Mouse (Mus musculus): ENCODE measurements around the gene Cplx2.

Cplx2 gene

GRCm38 (mm10) chr13:54368181-54368580 lies 3.0 kb upstream of the Cplx2 start:
- peak; percentile 22 for DNase-seq

GRCm38 (mm10) chr13:54371387-54372330 lies 510 bp downstream of the Cplx2 start:
- peak; percentile 92 for DNase-seq

DNA sequence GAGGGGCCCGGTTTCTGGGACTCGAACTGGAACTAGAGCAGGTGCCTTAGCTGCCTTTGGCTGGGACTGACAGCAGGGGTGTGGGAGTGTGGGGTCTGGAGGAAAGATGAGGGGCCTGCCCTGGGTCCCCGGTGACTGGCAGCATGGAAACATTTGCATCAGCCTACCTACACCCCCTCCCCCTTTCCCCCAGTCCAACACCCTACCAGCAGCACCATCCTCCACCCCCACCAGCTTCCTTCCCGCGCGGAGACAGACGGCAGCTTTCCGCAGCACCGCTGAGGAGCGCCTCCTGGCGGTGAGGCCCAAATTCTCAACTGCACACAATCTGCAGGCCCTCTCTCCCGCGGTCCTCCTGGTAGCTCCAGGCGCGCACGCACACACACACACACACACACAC lies 1.5 kb downstream of the Cplx2 start:
- peak; percentile 90 for DNase-seq

- DNase-seq = no peak
Observed at GRCm38 (mm10) chr13:54374106-54374706, 3.1 kb downstream of the Cplx2 start.

- DNase-seq = no peak
Observed at GRCm38 (mm10) chr13:54375497-54376495, 4.6 kb downstream of the Cplx2 start.

- no peak for DNase-seq
Observed at GRCm38 (mm10) chr13:54376736-54377135, 5.6 kb downstream of the Cplx2 start.

DNA sequence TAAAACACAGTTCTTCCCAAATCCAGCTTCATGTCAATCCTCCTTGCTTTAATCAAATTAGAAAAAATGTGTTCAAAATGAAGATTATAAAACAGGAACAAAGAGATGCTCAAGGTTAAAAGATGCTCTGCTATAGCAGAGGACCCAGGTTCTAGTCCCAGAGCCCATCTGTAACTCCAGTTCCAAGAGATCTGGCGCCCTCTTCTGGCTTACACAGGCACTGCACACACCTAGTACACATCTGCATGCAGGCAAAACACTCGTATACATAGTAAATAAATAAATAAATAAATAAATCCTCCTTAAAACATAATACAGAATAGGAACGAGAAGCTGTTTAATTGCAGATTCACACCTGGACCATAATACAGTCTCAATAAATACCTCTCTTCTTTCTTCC lies 6.9 kb downstream of the Cplx2 start:
- DNase-seq = peak; percentile 33

DNA sequence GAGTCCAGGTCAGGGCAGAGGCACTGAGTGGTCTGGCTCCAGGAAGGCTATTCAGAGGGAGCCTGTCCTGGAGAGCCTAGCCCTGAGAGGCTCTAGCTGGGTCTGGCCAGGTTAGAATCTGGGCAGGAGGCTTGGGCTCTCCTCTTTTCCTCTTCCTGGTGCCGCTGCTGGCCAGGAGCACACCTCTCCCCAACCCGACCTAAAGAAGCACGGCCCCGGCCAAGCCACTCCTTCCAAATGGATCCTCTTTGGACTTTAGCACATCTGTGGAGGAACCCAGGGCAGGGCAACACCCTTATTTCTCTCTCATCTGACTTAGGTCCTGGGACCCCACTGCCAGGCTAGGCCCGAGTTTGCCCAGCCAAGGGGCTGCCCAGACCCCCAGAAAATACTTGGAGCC lies 9.3 kb downstream of the Cplx2 start:
- no peak for DNase-seq

GRCm38 (mm10) chr13:54381396-54381795 lies 10.2 kb downstream of the Cplx2 start:
- DNase-seq = no peak

DNA sequence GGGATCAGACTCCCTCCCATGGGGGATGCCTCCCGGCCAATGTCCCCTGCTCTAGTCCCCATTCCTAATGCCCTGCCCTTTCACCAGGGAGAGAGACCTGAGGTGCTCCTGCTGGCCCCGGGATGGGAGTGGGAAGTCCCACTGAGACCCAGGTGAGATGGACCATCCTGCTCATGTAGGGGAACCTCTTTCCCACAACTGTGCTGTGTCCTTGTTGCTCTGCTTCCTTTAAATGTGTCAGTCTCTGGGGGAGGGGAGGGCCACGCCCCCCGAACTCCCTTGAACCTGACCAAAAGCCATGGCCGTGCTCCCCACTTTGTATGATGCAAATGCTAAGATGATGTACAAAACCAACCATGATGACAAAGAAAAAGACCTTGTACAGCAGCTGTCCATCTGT lies 12.4 kb downstream of the Cplx2 start:
- no peak for DNase-seq

DNA sequence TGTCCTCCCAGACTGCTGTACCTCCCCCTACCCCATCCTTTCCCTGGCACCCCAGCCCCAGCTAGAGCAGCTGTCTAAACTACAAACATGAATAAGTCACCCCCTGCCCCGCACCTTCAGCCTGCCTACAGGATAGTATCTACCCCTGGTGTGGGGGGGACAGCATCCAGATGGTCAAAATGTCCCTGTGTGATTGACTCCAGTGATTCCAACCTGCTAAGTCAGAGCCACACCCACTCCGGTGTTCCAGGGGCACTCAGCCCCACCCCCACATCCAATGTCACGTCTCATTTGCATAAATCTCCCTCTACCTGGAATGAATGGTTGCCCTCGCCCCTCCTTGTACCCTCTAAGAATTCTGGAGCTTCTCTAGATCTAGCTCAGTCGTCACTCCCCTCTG lies 13.4 kb downstream of the Cplx2 start:
- DNase-seq = peak; percentile 45

DNA sequence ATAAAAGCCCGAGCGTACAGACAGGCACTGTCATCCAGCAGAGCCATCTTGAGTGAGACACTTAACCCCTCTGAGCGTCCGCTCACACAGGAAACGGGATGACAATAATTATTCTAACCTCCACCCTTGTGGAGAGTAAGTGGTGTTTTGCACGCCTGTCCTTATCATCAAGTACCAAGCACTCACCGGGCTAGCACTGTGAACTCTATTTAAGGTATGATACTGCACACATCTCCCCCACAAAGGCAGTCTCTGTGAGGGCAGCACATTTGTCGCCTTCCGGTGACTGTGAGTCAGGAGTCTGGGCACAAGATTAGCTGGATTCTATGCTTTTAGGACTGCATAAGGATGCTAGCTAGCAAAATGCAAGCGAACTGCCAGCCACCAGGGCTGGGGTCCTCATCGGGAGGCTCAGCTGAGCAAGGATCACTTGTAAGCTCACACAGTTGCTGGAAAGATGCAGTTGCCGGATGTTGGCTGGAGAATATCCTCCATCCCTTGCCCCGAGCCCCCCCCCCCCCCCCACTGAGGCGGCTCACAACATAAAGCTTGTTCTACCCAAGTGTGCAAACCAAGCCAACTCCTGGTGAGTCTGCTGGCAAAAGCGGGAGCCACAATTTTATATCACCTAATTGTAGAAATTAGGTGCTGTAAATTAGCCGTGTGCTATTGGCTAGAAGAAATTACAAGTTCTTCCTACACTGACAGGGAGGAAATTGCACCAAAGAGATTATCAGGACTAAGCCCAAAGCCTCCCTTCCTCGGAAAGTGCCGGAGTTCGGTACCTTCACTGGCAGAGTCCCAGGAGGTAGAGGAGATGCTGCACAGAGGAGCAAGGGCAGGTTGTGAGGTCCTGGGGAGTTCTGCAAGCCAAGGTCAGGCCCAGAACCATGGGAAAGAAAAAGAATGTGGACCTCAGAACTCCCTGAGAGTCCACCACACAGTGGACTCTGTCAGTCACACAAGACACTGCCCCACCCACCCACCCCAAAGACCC lies 14.2 kb downstream of the Cplx2 start:
- no peak for DNase-seq

DNA sequence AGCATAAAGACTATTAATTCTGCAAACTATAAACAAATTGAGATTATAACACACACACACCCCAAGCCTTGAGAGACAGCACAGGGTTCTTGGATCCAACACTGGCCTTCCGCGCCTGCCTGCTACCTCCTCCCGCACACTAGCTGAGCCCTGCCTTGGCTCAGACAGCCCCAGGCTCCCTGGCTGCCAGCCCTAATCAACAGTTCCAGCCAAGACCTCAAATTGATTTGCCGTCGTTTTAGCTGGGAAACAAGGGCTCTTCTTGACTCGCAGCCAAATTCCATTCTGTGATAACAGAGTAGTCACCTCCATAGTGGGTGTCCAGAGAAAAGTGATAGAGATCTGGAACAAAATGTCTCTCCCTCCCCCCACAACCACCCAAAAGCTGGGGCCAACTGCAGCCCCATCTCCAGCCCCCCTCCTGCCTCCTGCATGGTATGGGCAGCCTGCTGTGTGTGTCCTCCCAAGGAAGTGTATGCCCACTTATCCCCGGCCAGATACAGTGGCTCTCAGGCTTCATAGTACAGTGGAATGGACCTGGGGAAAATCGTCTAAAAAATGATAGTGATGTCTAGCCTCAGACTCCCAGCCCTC lies 18.9 kb downstream of the Cplx2 start:
- peak; percentile 66 for DNase-seq

DNA sequence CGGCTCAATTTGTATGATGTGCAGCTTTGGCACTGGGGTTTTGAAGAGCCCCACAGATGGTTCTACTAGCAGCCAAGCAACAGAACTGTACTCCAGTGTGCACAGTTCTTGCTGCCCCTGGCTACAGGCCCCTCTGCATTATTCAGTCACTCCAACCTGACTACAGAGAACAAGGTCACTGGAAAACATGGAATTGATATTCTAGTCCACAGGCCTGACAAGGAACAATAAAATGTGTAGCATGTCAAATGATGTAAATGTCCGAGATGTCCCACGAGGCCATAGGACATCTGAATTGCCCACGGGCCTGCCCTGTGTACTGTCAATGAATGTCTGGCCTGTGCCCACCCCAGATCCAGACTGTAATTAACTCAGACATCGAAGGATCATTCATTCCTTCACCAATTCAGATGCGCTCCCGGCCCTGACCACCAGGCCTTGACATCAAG lies 19.4 kb downstream of the Cplx2 start:
- DNase-seq = peak; percentile 42

DNA sequence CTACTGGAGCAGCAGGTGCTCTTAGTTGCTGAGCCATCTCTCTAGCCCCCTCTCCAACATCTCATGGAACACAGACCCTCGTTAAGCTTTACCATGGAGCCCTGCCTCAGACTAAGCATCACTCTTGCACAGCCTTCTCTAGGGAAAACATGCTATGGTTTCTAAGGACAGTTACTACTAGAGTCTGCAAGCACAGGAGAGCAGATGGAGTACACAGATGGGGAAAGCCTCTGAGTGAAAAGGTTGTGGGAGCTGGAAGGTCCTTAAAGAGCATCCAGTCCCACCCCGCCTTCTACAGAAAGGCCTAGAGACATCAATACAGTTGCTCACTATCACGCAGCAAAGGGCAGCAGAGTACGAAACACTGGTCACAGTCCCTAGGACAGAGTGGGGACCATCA lies 20.2 kb downstream of the Cplx2 start:
- no peak for DNase-seq

DNA sequence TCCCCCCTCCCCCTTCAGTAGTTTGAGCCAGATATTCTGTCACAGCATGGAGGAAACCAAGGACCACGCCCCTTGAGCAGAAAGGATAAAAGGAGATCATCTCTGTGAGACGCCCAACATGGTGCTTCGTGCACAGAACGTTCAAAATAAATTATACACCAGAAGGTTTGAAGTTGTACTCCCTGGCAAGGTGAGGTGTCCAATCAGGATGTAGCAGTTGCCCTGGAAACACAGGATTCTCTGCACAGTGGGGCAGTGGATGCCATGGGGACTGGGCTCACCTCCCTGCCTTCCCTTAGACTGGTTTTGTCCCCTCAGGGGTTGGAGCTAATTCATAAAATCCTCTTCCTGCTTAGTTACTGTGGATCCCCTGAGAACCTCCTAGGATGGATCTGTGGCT lies 25.9 kb downstream of the Cplx2 start:
- DNase-seq = no peak

DNA sequence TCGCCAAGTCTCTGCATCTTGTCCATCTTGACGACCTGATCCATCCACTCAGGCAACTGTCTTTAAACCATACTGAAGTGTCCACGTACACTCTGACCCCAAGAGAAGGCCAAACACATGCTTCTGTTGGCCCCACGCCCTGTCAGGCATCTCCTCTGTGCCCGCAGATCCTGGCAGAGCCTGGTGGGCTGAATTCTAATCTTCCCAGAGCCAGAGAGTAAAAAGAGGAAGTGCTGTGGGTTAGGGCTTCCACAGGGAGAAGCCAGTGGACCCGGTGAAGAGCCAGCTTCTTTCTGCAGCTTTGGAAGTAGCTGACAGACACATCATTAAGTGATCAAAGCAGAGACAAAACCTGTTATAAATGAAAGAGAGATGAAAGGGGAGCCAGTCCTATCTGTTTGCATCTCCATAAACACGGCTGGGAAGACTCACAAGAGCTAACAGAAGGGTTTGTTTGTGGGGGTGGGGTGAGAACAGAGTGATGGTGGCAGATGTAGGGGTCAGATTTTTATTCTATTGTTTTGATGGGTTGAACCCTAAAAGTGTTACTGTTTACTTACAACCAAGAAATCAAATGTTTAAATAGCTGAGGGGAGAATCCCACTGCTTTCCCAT lies 29.5 kb downstream of the Cplx2 start:
- DNase-seq = no peak

DNA sequence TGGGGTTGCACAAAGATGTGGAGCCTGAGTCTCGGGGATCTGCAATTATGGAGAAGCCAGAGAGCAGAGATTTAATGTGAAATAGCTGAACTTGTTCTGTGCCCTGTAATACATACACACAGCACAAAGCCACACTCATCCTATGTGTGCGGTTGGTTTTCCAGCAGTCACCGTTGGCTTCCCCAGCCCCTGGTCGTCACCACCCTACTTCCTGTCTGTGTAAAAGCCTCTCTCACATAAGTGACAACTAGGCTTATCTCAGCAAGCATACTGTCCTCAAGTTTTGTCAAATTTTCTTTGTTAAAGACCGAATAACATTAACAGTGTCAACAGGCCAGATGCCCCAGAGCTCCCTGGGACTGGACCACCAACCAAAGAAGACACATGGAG lies 30.0 kb downstream of the Cplx2 start:
- DNase-seq = no peak

DNA sequence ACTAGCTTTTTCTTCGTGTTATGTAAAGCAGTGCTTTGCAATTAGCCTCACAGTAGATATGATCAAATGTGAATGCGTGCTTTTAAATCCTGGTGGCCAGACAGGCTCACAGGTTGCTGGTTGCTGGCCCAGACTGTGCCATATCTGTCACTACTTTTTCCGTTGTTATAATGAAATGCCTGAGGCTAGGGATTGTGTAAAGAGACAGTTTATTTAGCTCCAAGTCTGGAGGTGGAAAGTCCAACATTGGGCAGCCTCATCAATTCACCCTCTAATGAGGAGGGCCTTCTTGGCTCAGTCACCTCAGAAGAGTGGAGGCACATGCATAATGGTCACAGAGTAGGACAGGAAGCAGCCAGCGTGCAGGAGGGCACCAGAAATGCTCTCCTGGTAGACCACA lies 31.2 kb downstream of the Cplx2 start:
- no peak for DNase-seq

DNA sequence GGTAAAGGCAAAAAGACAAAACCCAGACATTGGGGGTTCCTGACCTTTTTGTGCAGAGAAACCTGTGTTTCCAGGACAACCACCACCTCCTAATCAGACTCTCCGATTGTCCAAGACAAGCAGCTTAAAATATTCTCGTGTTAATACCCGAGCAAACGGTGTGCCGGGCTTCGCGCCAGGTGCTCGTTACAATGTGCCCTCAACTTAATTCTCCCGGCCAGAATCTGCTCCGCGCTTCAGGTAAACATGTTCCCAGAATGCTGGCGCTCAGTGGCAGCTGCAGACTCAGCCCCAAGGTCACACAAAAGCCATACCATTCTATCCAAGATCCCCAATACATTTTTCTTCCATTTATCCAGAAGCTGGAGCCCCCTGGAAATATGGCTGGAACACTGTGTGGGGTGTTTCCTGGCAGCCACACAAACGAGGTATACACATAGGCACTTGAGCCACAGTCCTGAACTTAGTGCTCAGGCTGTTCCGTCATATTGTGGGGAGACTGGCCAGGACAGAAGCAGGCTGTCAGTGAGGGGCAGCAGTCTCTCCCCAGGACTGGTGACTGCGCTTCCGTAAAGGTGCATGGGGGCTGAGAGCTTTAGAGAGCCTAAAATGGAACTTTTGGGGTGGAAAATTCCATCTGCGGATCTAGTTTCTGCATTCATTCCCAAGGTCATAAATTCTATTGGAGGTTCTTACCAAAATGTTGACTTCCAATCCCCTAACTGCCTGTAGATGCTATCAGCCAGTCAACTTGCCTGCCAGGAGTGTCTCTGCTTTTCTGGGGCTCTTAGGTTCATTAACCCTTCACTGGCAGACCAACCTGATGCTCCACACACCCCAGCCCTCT lies 32.3 kb downstream of the Cplx2 start:
- no peak for DNase-seq
